Mouse (Mus musculus): Measurements from ENCODE around the gene Cerkl. TPM values are rescaled to one million over a fixed set of nuclear protein-coding genes. Genes with fewer than 3 reads are reported as not detected.

Cerkl gene
- polyA plus RNA-seq, 1 experiment from 2014 or later = 0.64 TPM

- no peak overlapping the region for H3K27ac ChIP-seq (ENCODE audit: low read depth)
- no peak overlapping the region for H3K4me2 ChIP-seq (ENCODE audit: low read length)
- H3K36me3 ChIP-seq (ENCODE audit: control insufficient read depth, insufficient read depth, low read length) = no peaks in the 10 kb centered on the region
- ATAC-seq (replicated peaks; ENCODE audit: low FRiP score, low TSS enrichment, low read depth) (no peak), DNase-seq (ENCODE audit: low spot score) (no peak)
- no peaks in the 10 kb centered on the region for H3K27me3 ChIP-seq (replicated peaks; ENCODE audit: control insufficient read depth, insufficient read depth, low read length)
- H3K9me3 ChIP-seq (ENCODE audit: control insufficient read depth, low read length) = no peaks in the 10 kb centered on the region
- H3K9ac ChIP-seq (ENCODE audit: low read length) = no peak overlapping the region
- 63% methylated on average over 8 of the region's 8 CpGs for WGBS
- H3K4me3 ChIP-seq (ENCODE audit: low read depth, low read length) = no peak overlapping the region
- H3K4me1 ChIP-seq (replicated peaks; ENCODE audit: control insufficient read depth, insufficient read depth, low read length) = no peaks in the 10 kb centered on the region
Measured at GRCm38 (mm10) chr2:79291922-79292321, 164.7 kb downstream of the Cerkl start.

GRCm38 (mm10) chr2:79290149-79290548 lies 166.4 kb downstream of the Cerkl start:
- no peaks in the 10 kb centered on the region for H3K27me3 ChIP-seq (replicated peaks; ENCODE audit: control insufficient read depth, insufficient read depth, low read length)
- H3K9ac ChIP-seq (ENCODE audit: low read length) = no peak overlapping the region
- H3K9me3 ChIP-seq (ENCODE audit: control insufficient read depth, low read length) = no peaks in the 10 kb centered on the region
- no peak for ATAC-seq (replicated peaks; ENCODE audit: low FRiP score, low TSS enrichment, low read depth)
- H3K27ac ChIP-seq (ENCODE audit: low read depth) = no peak overlapping the region
- WGBS = 78% methylated on average over 1 of the region's 1 CpGs
- H3K4me3 ChIP-seq (ENCODE audit: low read depth, low read length) = no peak overlapping the region
- no peaks in the 10 kb centered on the region for H3K4me1 ChIP-seq (replicated peaks; ENCODE audit: control insufficient read depth, insufficient read depth, low read length)
- H3K4me2 ChIP-seq (ENCODE audit: low read length) = no peak overlapping the region
- no peak for DNase-seq (ENCODE audit: low spot score)
- no peaks in the 10 kb centered on the region for H3K36me3 ChIP-seq (ENCODE audit: control insufficient read depth, insufficient read depth, low read length)

GRCm38 (mm10) chr2:79284206-79284605 lies 172.4 kb downstream of the Cerkl start:
- Histone ChIP-seq H3K4me2 (ENCODE audit: low read length) (no peak overlapping the region), H3K4me3 (ENCODE audit: low read depth, low read length) (no peak overlapping the region), H3K4me1 (replicated peaks; ENCODE audit: control insufficient read depth, insufficient read depth, low read length) (no peaks in the 10 kb centered on the region), H3K36me3 (ENCODE audit: control insufficient read depth, insufficient read depth, low read length) (no peaks in the 10 kb centered on the region), H3K27ac (ENCODE audit: low read depth) (no peak overlapping the region), H3K9ac (ENCODE audit: low read length) (no peak overlapping the region), H3K27me3 (replicated peaks; ENCODE audit: control insufficient read depth, insufficient read depth, low read length) (no peaks in the 10 kb centered on the region), H3K9me3 (ENCODE audit: control insufficient read depth, low read length) (no peaks in the 10 kb centered on the region)
- DNase-seq (ENCODE audit: low spot score) (no peak), ATAC-seq (replicated peaks; ENCODE audit: low FRiP score, low TSS enrichment, low read depth) (no peak)
- WGBS = 88% methylated on average over 4 of the region's 4 CpGs

Other genes with a start within 250 kb of the Cerkl start
- 4.3 and 5.4 TPM in 2 replicates for gene Itga4, start 201.4 kb downstream of the Cerkl start, polyA plus RNA-seq (2014; fragmentation: Nextera tagmentation; extraction: Ambion mirVana)
- 0.62 and 2.3 TPM in 2 replicates for gene Neurod1, start within 50 bp of the Cerkl start, polyA plus RNA-seq (2014; fragmentation: Nextera tagmentation; extraction: Ambion mirVana)
- 29.6 and 31.0 TPM in 2 replicates for gene Itprid2, start 178.6 kb upstream of the Cerkl start, polyA plus RNA-seq (2014; fragmentation: Nextera tagmentation; extraction: Ambion mirVana)